Mouse (Mus musculus) ovary, adult 10 weeks (tissue): ENCODE data around the gene Zswim9. TPM values are rescaled to one million over a fixed set of nuclear protein-coding genes. Genes with fewer than 3 reads are reported as not detected.

ENCODE experiments used
- polyA plus RNA-seq: library from polyadenylated mRNA; stranded (reverse); fragments of 350-450 nt; fragmentation: Illumina TruSeq; extraction: RNeasy Lipid Tissue Mini Kit (QIAGEN cat#74804); gene quantifications from one replicate; pipeline ENCODE4 v1.2.3, GENCODE M21; 2014

Zswim9 gene
- 8.6 TPM for polyA plus RNA-seq

DNA sequence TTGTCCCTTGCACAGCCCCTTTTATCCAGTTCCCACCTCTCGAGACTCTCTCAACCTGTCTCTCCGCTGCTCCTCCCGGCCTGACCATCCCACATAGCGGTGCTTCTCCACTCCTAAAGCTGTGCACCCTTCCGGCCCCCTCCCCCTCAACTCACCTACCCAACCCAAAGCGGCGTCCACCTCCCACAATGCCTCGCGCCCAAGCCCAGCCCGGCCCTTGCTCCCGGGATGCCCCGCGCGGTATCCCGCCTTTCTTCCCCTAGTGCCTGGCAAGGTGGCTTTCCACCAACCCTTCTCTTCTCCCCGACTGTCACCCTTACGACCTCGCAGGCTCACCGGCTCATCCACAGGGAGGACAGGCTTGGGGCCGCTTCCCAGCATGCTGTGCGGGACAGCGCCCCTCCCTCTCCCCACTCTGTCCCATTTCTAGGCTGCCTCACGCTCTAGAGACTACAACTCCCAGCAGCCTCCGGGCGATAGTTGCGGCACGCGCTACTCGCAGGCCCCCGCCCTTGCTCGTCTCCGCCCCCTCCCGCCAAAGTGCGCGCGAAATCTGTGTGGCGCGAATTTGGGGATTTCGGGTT, at the start of gene Zswim9:
TSS of gene Zswim9 (minus strand) at position 414 of the 584 bp plus-strand sequence.

DNA sequence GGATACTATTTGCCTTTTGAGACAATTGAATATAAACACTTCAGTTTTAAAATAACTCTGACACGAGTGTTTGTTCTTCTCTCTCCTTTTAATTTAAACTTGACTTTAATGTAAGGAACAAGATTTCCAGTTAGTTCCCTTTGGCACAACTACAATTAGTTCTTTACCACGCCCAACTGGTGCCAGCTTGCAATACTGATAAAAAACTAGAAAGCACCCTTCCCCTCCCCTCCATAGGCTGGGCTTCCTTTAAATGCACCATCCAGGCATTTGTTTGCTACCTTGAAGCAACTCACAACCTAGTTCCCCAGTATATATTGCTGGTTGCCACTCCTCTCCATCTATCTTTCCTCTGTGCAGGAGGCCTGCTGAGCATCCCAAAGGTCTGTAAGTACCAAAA, 45.8 kb upstream of the Zswim9 start, which contains the start of gene Pla2g4c:
TSS of gene Pla2g4c (plus strand) at position 340 of the 400 bp plus-strand sequence.

GRCm38 (mm10) chr7:13277081-13277480, 1.4 kb downstream of the Zswim9 start, which contains the start of gene Lig1:
Lig1 (plus strand) TSS chr7:13277283.

GRCm38 (mm10) chr7:13212720-13213119, 65.8 kb downstream of the Zswim9 start, which contains the start of gene Vmn1r89:
Vmn1r89 (plus strand) TSS chr7:13213020.

Other genes with a start within 250 kb of the Zswim9 start
- 69.3 TPM for gene Chmp2a, start 243.9 kb downstream of the Zswim9 start, polyA plus RNA-seq
- gene Ube2m, start 240.4 kb downstream of the Zswim9 start, polyA plus RNA-seq, result 71.0 TPM
- gene Mzf1, start 224.0 kb downstream of the Zswim9 start, polyA plus RNA-seq, result 0.46 TPM
- not detected for gene Vmn1r85, start 183.5 kb downstream of the Zswim9 start, polyA plus RNA-seq
- gene Vmn1r86, start 158.8 kb downstream of the Zswim9 start, polyA plus RNA-seq, result not detected
- gene Vmn1r87, start 138.6 kb downstream of the Zswim9 start, polyA plus RNA-seq, result not detected
- gene Vmn1r88, start 119.2 kb downstream of the Zswim9 start, polyA plus RNA-seq, result 0.09 TPM
- gene Vmn1r89, start 65.7 kb downstream of the Zswim9 start, polyA plus RNA-seq, result not detected
- gene Lig1, start 1.4 kb downstream of the Zswim9 start, polyA plus RNA-seq, result 31.7 TPM
- gene Pla2g4c, start 45.9 kb upstream of the Zswim9 start, polyA plus RNA-seq, result 73.4 TPM
- not detected for gene Cabp5, start 119.4 kb upstream of the Zswim9 start, polyA plus RNA-seq
- gene Bsph1, start 172.1 kb upstream of the Zswim9 start, polyA plus RNA-seq, result not detected